Mouse (Mus musculus) mammary gland, adult 2 months (tissue): ENCODE measurements around the gene Hydin. TPM values are rescaled to one million over a fixed set of nuclear protein-coding genes. Genes with fewer than 3 reads are reported as not detected.

Experiments
- polyA plus RNA-seq: library from polyadenylated mRNA; depleted of rRNA; stranded (reverse); fragments of >200 nt; gene quantifications from 2 replicates; pipeline ENCODE4 v1.2.3, GENCODE M21; 2012; ENCODE audit warnings: low replicate concordance; rRNA removed

The Hydin gene
- 0.06 and 0.10 TPM in 2 replicates for polyA plus RNA-seq

GRCm38 (mm10) chr8:110266741-110267140 is at the start of gene Hydin:
Hydin (plus strand) TSS chr8:110266977.

DNA sequence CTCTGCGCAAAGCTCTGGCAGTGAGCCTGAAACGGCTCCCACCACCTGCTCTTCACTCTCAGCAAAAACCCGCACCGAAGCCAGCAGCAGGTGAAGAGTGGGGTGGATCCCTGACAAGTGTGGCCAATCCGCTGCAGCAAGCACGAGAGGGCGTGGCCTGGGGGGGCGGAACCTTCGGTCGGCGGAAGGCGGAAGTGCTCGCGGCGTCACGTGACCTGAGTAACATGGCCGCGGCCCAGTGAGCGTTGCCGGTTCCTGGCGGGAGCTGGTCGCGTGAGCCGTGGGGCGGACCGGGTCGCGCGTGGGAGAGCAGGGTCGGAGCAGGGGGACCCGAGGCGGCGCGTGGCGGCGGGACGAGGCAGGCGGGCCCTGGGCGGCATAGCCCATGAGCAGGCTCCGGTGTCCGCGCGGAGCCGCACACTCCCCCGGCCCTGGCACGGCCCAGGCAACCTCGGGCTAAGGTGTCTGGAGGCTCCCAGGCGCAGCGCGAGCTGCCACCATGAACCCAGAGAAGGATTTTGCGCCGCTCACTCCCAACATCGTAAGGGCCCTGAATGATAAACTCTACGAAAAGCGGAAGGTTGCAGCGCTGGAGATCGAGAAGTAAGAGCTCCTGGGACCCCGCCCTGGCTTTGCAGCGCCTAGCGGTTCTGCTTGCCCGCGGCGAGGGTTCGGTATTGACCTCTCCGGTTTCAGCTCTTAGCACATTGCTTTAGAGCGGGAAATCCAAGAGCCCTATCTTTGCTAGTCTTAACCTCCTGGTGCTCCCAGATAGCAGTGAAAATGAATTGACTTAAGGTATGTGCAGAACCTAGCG is 351.8 kb downstream of the Hydin start, which contains the start of gene Vac14:
Gene Vac14, plus strand, starts transcription at position 195 of the 817 bp plus-strand sequence.

Other genes starting within 250 kb of the Hydin start
- 6.0 and 14.9 TPM in 2 replicates for gene Chst4, start 227.2 kb upstream of the Hydin start, polyA plus RNA-seq
- gene Zfp612, start 187.2 kb upstream of the Hydin start, polyA plus RNA-seq = 0.93 and 1.3 TPM in 2 replicates
- not detected in 2 replicates for gene Gm21964, start 165.8 kb upstream of the Hydin start, polyA plus RNA-seq
- not detected in 2 replicates for gene Gm17720, start 164.2 kb upstream of the Hydin start, polyA plus RNA-seq
- gene Calb2, start 98.8 kb upstream of the Hydin start, polyA plus RNA-seq = 0.10 TPM in 1 of 2 replicates, not detected in the other
- 3.2 and 4.2 TPM in 2 replicates for gene Cmtr2, start 51.3 kb upstream of the Hydin start, polyA plus RNA-seq